Mouse (Mus musculus) C2C12 (cell line): ENCODE measurements around the gene Gm37240. TPM values are rescaled to one million over a fixed set of nuclear protein-coding genes. Genes with fewer than 3 reads are reported as not detected.
"Not testable (repeated sequence)": the region's sequence is repeated elsewhere in the genome, so short reads cannot be mapped to it uniquely, and the experiment has no call there.

ENCODE experiments used
- H3K27me3 ChIP-seq: one replicate; pipeline ENCODE4 v1.6.1; 2011; ENCODE audit not compliant: control insufficient read depth, insufficient read depth, insufficient read length
- H3K36me3 ChIP-seq: one replicate; pipeline ENCODE4 v1.6.1; 2011; ENCODE audit not compliant: control insufficient read depth, insufficient read depth
- H3K4me3 ChIP-seq: one replicate; pipeline ENCODE4 v1.5.1; 2011; ENCODE audit warnings: mild to moderate bottlenecking, control low read depth; ENCODE audit not compliant: poor library complexity, insufficient read depth, severe bottlenecking
- H3K79me2 ChIP-seq: one replicate; pipeline ENCODE4 v1.6.1; 2011; ENCODE audit not compliant: control insufficient read depth, insufficient read depth
- H3K79me3 ChIP-seq: one replicate; pipeline ENCODE4 v1.6.1; 2011; ENCODE audit warnings: low read depth, control low read depth
- H3ac ChIP-seq: one replicate; pipeline ENCODE3; 2011; ENCODE audit warnings: low read depth; ENCODE audit not compliant: control insufficient read depth, insufficient read length
- CEBPB ChIP-seq: IDR thresholded peaks from one replicate; pipeline ENCODE4 v1.6.1; 2011; ENCODE audit warnings: low read depth, mild to moderate bottlenecking, control low read depth, moderate library complexity
- CTCF ChIP-seq: IDR thresholded peaks from one replicate; pipeline ENCODE4 v1.5.1; 2011; ENCODE audit not compliant: control insufficient read depth, insufficient read depth, insufficient read length
- FOSL1 ChIP-seq: IDR thresholded peaks from one replicate; pipeline ENCODE4 v1.8.0; 2011; ENCODE audit warnings: mild to moderate bottlenecking, low read length; ENCODE audit not compliant: poor library complexity, insufficient read depth, severe bottlenecking
- MAX ChIP-seq: IDR thresholded peaks from one replicate; pipeline ENCODE4 v1.6.1; 2011; ENCODE audit warnings: mild to moderate bottlenecking, control low read depth
- MYOD1 ChIP-seq: IDR thresholded peaks from one replicate; pipeline ENCODE4 v1.6.1; 2011; ENCODE audit warnings: low read depth; ENCODE audit not compliant: control insufficient read depth, insufficient read length
- MYOG ChIP-seq: IDR thresholded peaks from one replicate; pipeline ENCODE4 v1.6.1; 2011; ENCODE audit not compliant: control insufficient read depth, insufficient read length; ENCODE audit errors: extremely low read depth
- USF1 ChIP-seq: IDR thresholded peaks from one replicate; pipeline ENCODE4 v1.6.1; 2011; ENCODE audit warnings: low read depth, mild to moderate bottlenecking, control low read depth, moderate library complexity
- polyA plus RNA-seq: library from polyadenylated mRNA; unstranded; fragments of >200 nt; fragmentation: generic; extraction: Trizol; gene quantifications from one replicate; pipeline ENCODE4 v1.2.1, GENCODE M21; 2012; ENCODE audit warnings: missing spikeins

Gene Gm37240
- polyA plus RNA-seq, 1 experiment, result 7.3 TPM

DNA sequence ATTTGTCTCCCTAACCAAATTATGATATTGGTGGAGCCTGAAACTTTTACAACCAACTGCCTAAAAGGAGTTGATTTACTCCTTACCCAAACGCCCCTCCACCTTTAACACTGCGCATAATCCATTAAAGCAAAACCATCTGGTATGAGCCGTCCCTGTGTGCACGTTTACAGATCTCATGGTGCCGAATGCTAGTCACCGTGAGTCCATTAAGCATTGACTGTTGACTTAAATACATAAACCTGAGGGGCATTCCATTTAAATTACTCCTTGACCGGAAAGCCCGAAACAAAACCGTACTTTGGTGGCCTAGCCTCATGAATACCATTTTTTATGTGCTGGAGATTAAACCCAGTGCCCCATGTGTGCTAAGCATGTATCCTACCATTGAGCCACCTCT lies 40.0 kb upstream of the Gm37240 start:
- TF ChIP-seq MYOG, result no peak
- no peak for TF ChIP-seq USF1
- no peak for TF ChIP-seq CTCF
- no peak for TF ChIP-seq MAX
- no peak for TF ChIP-seq FOSL1
- no peak for TF ChIP-seq CEBPB
- no peak for TF ChIP-seq MYOD1
- no peaks in the 10 kb centered on the region for H3K79me3 ChIP-seq
- H3K36me3 ChIP-seq, result no peaks in the 10 kb centered on the region
- H3K79me2 ChIP-seq, result no peaks in the 10 kb centered on the region
- no peak overlapping the region for H3K4me3 ChIP-seq
- no peaks in the 10 kb centered on the region for H3K27me3 ChIP-seq
- H3ac ChIP-seq, result no peak overlapping the region

- TF ChIP-seq CTCF (peak; percentile 66), CEBPB (no peak)
- Histone ChIP-seq H3K79me3 (no peaks in the 10 kb centered on the region), H3ac (no peak overlapping the region), H3K36me3 (no peaks in the 10 kb centered on the region), H3K4me3 (no peak overlapping the region), H3K79me2 (no peaks in the 10 kb centered on the region), H3K27me3 (no peaks in the 10 kb centered on the region)
Measured at GRCm38 (mm10) chr3:85923954-85924945, 36.9 kb upstream of the Gm37240 start.

- Histone ChIP-seq H3K4me3 (no peak overlapping the region), H3K27me3 (no peaks in the 10 kb centered on the region), H3K36me3 (no peaks in the 10 kb centered on the region), H3K79me3 (no peaks in the 10 kb centered on the region), H3ac (no peak overlapping the region), H3K79me2 (no peaks in the 10 kb centered on the region)
- no peak for TF ChIP-seq MYOD1
- no peak for TF ChIP-seq CTCF
- no peak for TF ChIP-seq MYOG
- TF ChIP-seq MAX, result no peak
- no peak for TF ChIP-seq CEBPB
- no peak for TF ChIP-seq FOSL1
- no peak for TF ChIP-seq USF1
Measured at GRCm38 (mm10) chr3:85923343-85923742, 36.0 kb upstream of the Gm37240 start.

GRCm38 (mm10) chr3:85922331-85922730 lies 35.0 kb upstream of the Gm37240 start:
- Histone ChIP-seq H3K79me3 (no peaks in the 10 kb centered on the region), H3K4me3 (no peak overlapping the region)

GRCm38 (mm10) chr3:85920671-85921070 lies 33.4 kb upstream of the Gm37240 start:
- H3K4me3 ChIP-seq, H3K36me3 ChIP-seq, H3ac ChIP-seq, H3K79me2 ChIP-seq, H3K79me3 ChIP-seq, H3K27me3 ChIP-seq: not testable (repeated sequence)

More at GRCm38 (mm10) chr3:85922331-85922730, 35.0 kb upstream of the Gm37240 start:
- H3ac ChIP-seq, result no peak overlapping the region
- no peaks in the 10 kb centered on the region for H3K36me3 ChIP-seq
- no peaks in the 10 kb centered on the region for H3K27me3 ChIP-seq
- H3K79me2 ChIP-seq, result no peaks in the 10 kb centered on the region
- TF ChIP-seq MYOG, result no peak
- TF ChIP-seq FOSL1, result no peak
- TF ChIP-seq MAX, result no peak
- no peak for TF ChIP-seq MYOD1

GRCm38 (mm10) chr3:85917600-85917999 lies 30.3 kb upstream of the Gm37240 start:
- H3K79me2 ChIP-seq, result no peaks in the 10 kb centered on the region

GRCm38 (mm10) chr3:85914806-85915205 lies 27.5 kb upstream of the Gm37240 start:
- no peak overlapping the region for H3ac ChIP-seq
- no peak for TF ChIP-seq FOSL1
- no peaks in the 10 kb centered on the region for H3K27me3 ChIP-seq

More at GRCm38 (mm10) chr3:85917600-85917999, 30.3 kb upstream of the Gm37240 start:
- Histone ChIP-seq H3ac (no peak overlapping the region), H3K79me3 (no peaks in the 10 kb centered on the region), H3K4me3 (no peak overlapping the region), H3K36me3 (no peaks in the 10 kb centered on the region), H3K27me3 (no peaks in the 10 kb centered on the region)
- peak; percentile 6 for TF ChIP-seq CTCF
- TF ChIP-seq CEBPB, result no peak
- TF ChIP-seq MAX, result no peak
- no peak for TF ChIP-seq USF1
- TF ChIP-seq FOSL1, result no peak
- no peak for TF ChIP-seq MYOD1

More at GRCm38 (mm10) chr3:85914806-85915205, 27.5 kb upstream of the Gm37240 start:
- H3K79me2 ChIP-seq, result no peaks in the 10 kb centered on the region
- H3K4me3 ChIP-seq, result no peak overlapping the region
- no peaks in the 10 kb centered on the region for H3K79me3 ChIP-seq
- H3K36me3 ChIP-seq, result no peaks in the 10 kb centered on the region
